Mouse (Mus musculus) brain, embryonic 14.5 days (tissue): ENCODE data around the gene Gxylt2. TPM values are rescaled to one million over a fixed set of nuclear protein-coding genes. Genes with fewer than 3 reads are reported as not detected.

ENCODE experiments used
- DNase-seq: peaks from one replicate; pipeline ENCODE4 v3.0.0-alpha.2; 2011; ENCODE audit warnings: low read depth
- CTCF ChIP-seq: fragments of 200-500 bp; IDR thresholded peaks from 2 replicates; pipeline ENCODE4 v1.5.1; 2012; ENCODE audit warnings: inconsistent platforms, mild to moderate bottlenecking, moderate library complexity, borderline replicate concordance; ENCODE audit not compliant: insufficient read depth, insufficient read length; ENCODE audit errors: extremely low read depth
- POLR2A ChIP-seq: fragments of 200-500 bp; IDR thresholded peaks from 2 replicates; pipeline ENCODE4 v1.6.1; 2012; ENCODE audit warnings: mild to moderate bottlenecking, inconsistent platforms, borderline replicate concordance; ENCODE audit not compliant: poor library complexity, insufficient read depth, insufficient read length, severe bottlenecking; ENCODE audit errors: extremely low read depth
- polyA plus RNA-seq: library from polyadenylated mRNA; depleted of rRNA; stranded (reverse); fragments of >200 nt; gene quantifications from 2 replicates; pipeline ENCODE4 v1.2.3, GENCODE M21; 2012

The Gxylt2 gene
- polyA plus RNA-seq, 1 experiment = 3.2 TPM

GRCm38 (mm10) chr6:100792973-100793769 lies 88.6 kb downstream of the Gxylt2 start:
- DNase-seq = peak; percentile 74
- TF ChIP-seq POLR2A (no peak), CTCF (no peak)

GRCm38 (mm10) chr6:100795797-100796196 lies 91.3 kb downstream of the Gxylt2 start:
- DNase-seq = peak; percentile 77
- TF ChIP-seq POLR2A = no peak
- TF ChIP-seq CTCF = no peak

- TF ChIP-seq CTCF (no peak), POLR2A (no peak)
- no peak for DNase-seq
Observed at GRCm38 (mm10) chr6:100799290-100799689, 94.8 kb downstream of the Gxylt2 start.

- TF ChIP-seq CTCF (no peak), POLR2A (no peak)
- no peak for DNase-seq
Observed at GRCm38 (mm10) chr6:100799766-100800165, 95.2 kb downstream of the Gxylt2 start.

- TF ChIP-seq CTCF (no peak), POLR2A (no peak)
- DNase-seq = peak; percentile 21
Observed at GRCm38 (mm10) chr6:100800497-100800955, 96.0 kb downstream of the Gxylt2 start.

- DNase-seq = peak; percentile 31
- TF ChIP-seq CTCF (no peak), POLR2A (no peak)
Observed at GRCm38 (mm10) chr6:100802381-100803083, 98.0 kb downstream of the Gxylt2 start.

GRCm38 (mm10) chr6:100803250-100803649 lies 98.7 kb downstream of the Gxylt2 start:
- TF ChIP-seq POLR2A (no peak), CTCF (no peak)
- DNase-seq = no peak

GRCm38 (mm10) chr6:100807187-100807586 lies 102.7 kb downstream of the Gxylt2 start:
- TF ChIP-seq POLR2A (no peak), CTCF (no peak)
- no peak for DNase-seq

- DNase-seq = no peak
- no peak for TF ChIP-seq CTCF
- no peak for TF ChIP-seq POLR2A
Observed at GRCm38 (mm10) chr6:100807746-100808145, 103.2 kb downstream of the Gxylt2 start.

- TF ChIP-seq POLR2A (no peak), CTCF (no peak)
- no peak for DNase-seq
Observed at GRCm38 (mm10) chr6:100808221-100808778, 103.8 kb downstream of the Gxylt2 start.

GRCm38 (mm10) chr6:100810117-100810516 lies 105.6 kb downstream of the Gxylt2 start:
- DNase-seq = no peak
- TF ChIP-seq POLR2A = no peak
- TF ChIP-seq CTCF = no peak
